Mouse (Mus musculus): Measurements from ENCODE around the gene Pip5k1b. TPM values are rescaled to one million over a fixed set of nuclear protein-coding genes. Genes with fewer than 3 reads are reported as not detected.

Pip5k1b gene
- total RNA-seq, 2 experiments from 2014 or later = 24.1 to 25.8 TPM

DNA sequence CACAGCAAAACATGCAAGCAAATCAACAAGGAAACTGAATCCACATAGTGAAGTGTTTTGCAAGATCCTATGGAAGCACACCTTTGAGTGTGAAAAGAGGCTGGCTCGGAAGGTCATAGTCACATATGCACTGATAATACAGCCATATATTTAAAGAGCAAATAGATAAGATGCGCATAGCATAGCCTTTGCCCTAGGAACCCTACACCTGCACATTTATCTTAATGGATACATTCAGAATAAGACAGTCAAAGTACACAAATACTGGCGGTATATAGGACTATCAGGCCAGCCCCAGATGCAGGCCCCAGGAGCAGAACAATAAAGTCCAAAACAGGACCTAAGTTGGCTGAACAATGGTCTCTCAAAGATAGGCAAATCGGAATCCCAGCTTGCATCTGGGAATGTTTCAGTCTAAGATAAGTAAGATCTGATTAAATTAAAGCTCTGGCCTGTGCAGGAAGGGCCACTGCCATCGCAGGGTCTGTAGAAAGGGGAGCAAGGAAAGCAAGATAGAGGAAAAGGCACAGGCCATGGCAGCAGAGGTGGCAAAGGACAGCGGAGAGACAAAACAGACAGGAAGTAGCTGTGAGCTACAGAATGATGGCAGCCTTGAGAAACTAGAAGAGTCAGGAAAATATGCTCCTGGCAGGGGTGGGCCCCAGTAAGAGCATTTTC lies 35.8 kb downstream of the Pip5k1b start:
- no peak for DNase-seq (ENCODE audit: low spot score in 2 of 2)

DNA sequence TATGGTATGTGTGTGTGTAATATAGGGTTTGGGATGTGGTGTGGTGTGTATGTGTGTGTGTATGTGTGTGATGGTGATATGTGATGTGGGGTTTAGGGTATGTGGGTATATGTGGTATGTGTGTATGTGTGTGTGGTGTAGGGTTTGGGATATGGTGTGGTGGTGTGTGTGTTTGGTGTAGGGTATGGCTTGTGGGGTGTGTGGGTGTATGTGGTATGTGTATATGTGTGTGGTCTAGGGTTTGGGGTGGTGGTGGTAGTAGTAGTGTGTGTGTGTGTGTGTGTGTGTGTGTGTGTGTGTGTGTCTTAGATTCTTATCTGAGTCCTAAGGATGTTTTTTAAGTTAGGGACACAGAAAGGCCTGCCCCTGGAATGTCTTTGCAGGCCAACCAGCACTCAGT lies 37.3 kb downstream of the Pip5k1b start:
- no peak for DNase-seq (ENCODE audit: low spot score in 2 of 2)

DNA sequence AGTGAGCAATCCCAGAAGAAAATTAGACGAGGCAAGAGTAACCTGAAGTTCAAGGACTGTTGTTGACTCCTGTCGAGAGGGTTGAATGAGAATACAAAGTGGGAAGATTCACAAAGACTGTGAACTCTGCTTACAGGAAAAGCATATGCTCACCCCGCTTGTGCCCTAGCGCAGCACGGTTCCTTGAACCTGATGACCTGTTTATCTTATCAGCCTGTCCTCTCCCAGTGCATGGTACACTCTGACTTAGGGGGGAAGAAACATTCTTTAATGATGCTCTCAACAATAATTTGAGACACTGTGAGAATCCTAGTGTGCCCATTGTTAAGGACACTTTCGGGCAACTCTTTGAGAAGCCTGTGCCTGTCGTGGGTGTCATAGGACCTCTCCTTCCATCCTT lies 38.6 kb downstream of the Pip5k1b start:
- no peak for DNase-seq (ENCODE audit: low spot score in 2 of 2)

DNA sequence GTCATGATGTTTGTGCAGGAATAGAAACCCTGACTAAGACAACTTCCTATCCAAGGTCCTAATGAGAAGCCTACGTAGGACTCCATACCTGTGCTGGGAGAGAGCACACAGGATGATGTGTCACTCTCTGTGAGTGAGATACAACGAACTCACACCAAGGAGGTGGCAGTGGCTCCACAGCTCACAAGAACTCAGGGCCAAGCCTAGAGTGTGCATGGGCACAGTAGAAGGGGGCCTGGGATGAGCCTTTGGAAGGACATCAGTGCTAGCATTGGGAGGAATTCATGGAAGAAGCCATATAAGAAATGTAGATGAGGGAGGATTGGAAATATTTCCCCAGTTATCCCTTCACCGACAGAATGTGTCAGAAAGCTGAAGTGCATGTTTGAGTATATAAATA lies 39.7 kb downstream of the Pip5k1b start:
- no peak for DNase-seq (ENCODE audit: low spot score in 2 of 2)

DNA sequence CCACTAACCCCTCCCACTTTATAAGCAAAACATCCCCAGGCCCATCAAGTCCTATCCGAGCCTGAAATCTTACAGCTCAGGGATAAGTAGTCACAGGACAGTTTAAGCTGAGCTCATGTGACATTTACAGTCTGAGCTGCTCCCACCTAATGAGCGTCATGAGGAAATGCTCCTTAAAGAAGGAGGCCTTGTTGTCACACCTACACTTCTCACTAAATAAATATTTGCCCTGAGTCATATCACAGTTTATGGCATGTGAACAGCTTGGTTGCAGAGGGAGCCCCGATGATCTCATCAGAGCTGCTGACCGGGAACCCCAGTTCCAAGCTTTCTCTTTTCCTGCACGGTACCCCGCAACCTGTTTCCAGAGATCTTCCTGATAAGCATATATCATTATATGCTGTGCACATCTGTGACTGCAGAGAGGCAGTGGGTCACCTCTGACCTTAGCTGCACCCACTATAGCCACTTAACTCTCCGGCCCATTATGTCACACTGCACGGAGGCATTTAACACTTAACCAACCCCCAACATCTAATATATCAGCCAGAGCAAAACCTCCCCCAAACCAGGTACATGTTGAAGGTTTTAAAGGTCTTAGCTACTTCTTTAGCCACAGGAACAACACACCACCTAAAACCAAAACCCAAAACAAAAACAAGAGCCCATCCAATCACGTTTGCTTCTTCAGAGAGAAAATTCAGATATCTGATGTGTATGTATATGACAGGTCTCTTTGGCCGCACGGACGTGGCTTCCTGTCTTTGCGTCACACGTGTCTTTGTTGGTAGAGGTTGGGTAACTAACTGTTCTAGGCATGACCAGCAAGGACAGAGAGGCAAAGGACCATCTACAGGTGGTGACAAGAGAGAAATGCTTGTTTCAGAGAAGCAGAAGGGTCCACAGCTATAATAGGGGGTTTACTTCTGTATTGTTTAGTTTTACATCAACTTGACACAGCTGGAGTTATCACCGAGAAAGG lies 40.7 kb downstream of the Pip5k1b start:
- no peak for DNase-seq (ENCODE audit: low spot score in 2 of 2)

DNA sequence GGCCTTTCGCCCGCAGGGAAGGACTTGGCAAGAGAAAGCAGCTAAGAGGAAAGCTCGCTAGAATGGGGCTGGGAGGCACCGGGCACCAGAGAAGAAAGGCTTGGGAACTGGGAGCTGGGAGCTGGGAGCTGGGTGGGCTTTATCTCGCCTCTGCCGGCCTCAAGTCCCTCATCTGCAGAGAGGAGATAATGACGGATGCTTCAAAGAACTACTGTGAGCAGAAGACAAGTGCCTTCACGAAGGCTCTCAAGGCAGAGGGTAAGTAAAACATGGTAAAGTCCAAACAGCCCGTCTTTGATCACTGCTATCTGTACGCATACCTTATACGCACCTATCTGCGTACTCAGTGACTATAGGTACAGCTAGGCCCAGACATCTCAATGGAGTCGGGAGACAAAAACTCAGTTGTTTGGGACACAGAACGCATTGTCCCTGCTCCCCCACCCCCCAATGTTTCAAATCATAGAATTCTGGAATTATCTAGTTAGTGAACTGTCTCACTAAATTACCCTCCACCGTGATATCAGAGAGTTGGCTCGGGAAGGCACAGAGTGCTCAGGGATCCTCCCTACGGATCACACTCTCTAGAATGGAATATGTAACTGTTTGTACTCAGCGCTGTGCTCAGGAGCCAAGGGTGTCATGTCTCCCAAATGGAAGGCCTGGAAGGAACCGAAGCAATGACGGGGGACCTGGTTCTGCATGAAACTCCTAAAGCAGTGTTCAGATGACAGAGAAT lies 42.4 kb downstream of the Pip5k1b start:
- DNase-seq (ENCODE audit: low spot score in 2 of 2) = no peak

DNA sequence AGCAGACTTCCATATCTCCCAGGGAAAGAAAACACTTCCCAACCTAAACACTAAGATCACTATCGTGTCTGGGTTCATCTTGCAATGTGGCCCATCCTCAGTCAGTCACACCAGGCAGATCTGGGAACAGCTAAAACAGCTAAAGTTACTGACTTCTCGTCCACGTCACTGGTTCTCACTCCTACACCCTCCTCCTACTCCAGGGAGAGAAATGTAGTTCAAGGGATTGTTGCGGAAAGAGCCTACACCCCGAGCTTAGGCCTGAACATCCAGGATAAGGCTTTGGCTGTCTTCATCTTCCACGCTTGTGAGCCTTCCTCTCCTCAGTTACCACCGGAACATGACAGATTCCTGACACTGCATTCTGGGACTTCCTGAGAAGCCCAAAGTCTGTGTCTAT lies 43.7 kb downstream of the Pip5k1b start:
- DNase-seq (ENCODE audit: low spot score in 2 of 2) = peak in 1 of 2 experiments; percentile 29

DNA sequence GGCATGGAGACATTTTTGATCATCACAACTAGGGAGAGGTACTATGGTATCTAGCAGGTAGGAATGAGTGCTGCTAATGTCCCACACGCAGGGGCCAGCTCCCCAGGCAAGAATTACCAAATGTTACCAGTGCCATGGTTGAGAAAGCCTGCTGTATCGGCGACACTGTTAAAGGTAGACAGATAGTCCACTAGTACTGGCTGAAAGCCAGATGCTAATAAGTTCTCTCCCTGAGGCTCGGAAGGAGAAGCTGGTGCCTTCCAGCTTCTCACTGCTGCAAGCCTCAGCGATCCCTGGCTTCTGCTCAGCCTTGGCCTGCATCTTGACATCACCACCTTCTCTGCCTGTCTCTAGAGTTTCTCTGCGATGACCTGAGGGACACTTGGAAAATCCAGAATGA lies 46.3 kb downstream of the Pip5k1b start:
- DNase-seq (ENCODE audit: low spot score in 2 of 2) = no peak

DNA sequence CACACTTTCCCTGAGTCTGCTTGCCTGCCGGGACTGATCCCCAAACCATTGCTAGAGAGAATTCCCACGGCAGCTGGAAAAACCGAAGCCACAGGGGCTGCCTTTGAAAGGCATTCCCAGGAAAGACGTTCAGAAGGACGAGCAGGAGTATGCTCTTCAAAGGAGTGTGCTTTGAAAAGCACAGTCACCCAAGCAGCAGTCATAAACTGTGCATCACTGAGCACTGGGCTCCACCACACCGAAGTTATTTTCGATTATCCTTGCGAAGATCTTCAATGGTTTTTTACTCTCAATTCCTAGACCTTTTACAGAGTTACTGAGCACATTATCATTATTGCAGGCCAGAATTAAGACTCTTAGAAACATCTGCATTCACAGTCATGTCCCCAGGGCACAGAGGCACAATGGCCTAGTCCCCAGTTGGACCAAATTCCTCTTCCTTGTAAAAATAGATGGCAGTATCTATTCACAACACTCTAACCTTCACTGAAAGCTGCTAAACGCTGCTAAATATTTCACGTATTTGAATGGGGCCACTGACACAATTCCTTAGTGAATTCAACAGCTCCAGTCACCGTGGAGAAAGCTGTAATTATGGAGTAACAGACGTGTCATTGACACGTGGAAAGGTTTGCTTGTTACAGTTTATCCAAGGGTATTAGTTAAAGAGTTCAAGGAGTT lies 47.4 kb downstream of the Pip5k1b start:
- no peak for DNase-seq (ENCODE audit: low spot score in 2 of 2)

DNA sequence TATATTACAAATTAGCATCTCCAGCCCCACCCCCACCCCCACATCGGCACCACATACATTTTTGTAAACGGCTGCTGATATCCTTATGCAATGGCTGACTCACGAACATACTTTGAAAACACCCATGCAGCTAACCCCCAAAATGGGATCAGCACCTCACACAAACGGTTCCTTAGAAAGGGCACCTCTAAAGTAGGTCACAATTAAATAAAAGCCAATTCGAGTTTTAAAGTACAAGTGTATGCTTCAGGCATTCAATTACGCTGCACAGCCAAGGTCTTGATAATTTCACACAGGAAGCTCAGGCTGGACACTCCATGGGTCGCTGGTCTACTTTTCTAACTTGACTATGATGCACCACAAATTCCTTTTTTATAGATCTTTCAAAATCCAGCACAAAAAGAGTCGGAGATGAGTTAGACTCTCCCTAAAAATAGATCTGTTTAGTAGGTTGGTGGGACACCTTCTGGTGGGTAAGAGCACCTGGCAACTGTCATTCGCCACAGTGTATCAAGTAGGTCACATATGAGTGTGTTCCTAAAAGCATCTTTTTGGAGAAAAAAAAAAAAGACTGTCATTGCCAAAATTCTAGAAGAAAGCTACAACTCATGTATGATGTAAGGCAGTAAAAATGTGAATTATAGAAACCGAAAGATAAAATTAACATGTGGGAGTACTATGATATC lies 52.8 kb downstream of the Pip5k1b start:
- no peak for DNase-seq (ENCODE audit: low spot score in 2 of 2)

DNA sequence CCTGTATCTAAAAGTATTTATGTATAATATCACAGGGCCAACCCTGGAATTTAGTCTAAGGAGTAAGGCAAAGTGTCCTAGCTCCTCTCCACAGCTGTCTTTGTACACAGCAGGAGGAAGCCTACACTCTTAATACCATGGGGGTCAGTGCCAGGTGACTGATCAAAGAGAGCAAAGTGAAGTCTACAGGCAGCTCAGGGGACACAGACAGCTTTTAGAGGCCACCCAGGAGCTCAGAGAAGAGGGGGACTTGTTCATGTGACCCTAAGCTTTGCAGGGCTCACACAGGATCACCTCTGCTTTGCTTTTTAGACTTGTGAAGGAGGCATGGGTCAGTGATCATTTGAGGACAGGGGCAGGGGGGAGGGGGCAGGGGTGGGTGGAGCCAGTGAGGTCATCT lies 54.1 kb downstream of the Pip5k1b start:
- no peak for DNase-seq (ENCODE audit: low spot score in 2 of 2)

DNA sequence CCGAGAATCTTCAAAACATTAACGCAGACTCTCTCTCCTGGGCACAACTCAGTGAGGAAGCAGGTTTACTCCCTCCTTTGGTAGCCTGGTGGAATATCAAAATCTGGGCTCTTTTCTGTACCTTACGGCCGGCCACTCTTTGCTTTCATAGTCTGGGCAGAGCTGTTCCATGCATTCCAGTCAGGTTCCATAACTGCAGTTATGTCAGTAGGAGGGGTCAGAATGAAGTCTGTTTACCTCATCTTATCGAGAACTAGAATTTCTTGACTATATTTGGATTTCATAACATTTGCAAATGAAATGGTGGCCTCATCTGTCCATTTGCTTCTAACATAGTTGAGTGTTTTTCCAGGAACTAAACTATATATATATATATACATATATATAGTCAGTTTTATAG lies 55.2 kb downstream of the Pip5k1b start:
- no peak for DNase-seq (ENCODE audit: low spot score in 2 of 2)

DNA sequence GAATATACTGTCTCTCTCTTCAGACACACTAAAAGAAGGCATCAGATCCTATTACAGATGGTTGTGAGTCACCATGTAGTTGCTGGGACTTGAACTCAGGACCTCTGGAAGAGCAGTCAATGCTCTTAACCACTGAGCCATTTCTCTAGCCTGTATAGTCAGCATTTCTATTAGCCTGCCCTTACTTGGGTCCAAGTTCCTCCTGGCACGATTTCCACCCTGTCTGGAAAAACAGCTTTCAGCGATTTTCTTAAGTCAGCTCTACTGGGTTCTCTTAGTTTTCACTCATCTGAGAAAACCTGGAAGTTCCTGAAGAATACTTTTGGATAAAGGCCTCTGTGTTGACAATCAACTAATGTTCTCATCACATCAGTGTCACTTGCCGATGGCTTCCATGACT lies 56.4 kb downstream of the Pip5k1b start:
- DNase-seq (ENCODE audit: low spot score in 2 of 2) = no peak

DNA sequence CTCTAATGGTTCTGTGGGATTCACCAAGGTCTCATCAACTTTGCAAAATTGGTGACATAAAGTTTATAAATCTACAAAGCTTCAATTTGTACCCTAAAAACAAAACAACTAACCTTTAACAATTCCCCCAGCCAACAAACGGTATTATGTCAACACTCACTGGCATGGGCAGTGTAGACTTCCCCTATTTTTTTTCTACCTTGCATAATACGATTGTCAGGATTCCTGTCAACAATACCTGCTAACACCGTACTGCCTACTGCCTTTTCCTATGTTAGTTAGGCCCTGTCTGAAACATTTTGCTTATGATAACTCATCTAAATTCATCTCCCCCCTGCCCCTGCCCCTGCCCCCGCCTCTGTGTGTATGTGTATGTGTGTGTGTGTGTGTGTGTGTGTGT lies 61.8 kb downstream of the Pip5k1b start:
- no peak for DNase-seq (ENCODE audit: low spot score in 2 of 2)

DNA sequence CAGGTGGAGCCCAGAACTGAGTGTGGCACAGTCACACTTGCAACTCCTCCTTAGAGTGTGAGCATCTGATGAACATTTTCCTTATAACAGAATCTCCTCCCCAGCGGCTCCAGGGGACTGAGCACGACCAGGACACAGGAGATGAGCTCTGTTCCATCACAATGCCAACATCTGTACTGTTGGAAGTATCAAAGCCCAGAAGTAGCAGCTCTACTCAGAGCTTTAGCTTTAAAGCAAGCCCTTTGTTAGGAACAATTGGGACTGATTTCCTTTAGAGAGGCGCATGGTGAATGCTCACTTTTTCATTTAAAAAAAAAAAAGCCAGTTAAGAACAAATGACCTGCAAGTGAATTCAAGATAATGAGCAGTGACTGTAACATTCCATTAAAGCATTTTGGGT lies 63.8 kb downstream of the Pip5k1b start:
- DNase-seq (ENCODE audit: low spot score in 2 of 2) = no peak

DNA sequence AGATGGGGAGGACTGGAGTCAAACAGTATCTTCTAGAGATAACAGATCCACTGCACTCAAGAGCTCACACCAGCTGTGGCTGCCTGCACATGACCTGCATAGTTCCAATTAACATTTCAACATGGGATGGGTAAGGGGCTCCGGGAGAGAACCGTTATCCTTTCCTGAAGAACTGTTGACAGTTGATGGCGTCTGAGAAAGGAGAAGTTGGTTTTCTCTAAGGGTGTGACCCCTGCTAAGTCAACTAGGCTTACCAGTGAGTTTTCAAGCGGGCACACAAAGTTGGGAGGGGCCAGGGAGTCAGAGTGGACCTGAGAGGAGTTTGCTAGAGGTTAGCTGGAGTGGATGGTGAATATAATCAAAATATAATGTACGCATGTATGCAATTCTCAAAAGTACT lies 65.4 kb downstream of the Pip5k1b start:
- DNase-seq (ENCODE audit: low spot score in 2 of 2) = no peak

DNA sequence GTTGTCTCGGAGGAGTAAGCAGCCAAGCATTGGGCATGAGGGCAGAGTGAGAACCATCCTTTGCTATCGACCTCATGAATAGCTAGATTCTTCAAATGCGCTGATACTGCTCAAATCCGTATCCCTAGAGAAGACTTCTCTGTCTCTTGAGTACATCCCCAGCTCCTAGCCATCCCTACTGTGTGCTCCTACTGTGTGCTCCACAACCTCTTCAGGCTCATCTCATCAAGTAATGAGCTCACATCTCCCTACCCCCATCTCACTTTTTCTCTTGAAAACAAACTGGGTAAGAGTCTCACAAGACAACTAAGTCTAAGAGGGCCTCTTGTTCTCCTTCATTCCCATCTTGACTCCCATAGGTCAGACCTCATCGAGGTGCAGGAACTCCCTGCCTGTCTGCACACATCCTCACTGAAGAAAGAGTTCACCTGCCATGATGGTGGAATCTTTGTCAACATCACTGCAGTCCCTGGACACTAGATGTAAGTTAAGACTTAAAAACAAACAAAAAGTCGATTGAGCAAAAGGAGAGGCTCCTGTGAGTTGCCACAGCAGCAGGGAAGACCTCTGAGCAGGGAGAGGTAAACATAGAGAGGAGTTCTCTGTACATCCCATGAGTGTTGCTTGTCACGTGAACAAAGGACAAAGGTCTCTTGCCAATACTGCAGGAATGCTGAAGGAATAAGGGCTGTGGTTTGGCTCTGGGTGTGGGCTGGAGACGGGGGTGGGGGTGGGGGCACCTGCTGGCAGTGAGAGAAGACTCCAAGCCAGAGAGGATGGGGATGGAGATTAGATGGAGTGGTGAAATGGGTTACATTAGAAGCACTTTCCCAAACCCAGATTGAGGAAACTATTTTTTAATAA lies 69.0 kb downstream of the Pip5k1b start:
- DNase-seq (ENCODE audit: low spot score in 2 of 2) = no peak

DNA sequence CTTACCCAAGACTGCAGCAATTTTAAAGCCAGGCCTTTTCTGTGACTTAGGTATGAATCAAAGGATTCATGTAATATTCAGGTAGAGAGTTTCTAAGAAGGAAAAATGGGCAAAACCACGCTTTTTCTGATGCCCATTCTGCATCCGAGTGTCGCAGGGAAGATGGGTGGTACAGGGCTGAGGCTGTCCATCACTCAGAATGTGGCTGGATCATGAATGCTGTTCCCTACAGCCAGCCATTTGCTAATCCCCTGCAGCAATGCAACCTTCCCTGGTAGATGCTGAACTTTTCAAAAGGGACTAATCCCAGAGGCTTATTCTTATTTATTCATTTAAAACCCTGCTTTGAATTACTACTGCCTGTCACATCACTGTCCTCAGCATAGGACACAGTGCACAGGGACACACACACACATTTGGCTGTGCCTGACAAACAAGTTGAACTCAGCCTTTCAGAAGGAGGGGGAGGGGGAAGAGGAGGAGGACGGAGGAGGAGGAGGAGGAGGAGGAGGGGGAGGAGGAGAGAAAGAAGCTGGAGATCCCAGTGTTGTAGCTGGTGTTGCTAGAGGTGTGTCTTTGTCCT lies 71.0 kb downstream of the Pip5k1b start:
- no peak for DNase-seq (ENCODE audit: low spot score in 2 of 2)

DNA sequence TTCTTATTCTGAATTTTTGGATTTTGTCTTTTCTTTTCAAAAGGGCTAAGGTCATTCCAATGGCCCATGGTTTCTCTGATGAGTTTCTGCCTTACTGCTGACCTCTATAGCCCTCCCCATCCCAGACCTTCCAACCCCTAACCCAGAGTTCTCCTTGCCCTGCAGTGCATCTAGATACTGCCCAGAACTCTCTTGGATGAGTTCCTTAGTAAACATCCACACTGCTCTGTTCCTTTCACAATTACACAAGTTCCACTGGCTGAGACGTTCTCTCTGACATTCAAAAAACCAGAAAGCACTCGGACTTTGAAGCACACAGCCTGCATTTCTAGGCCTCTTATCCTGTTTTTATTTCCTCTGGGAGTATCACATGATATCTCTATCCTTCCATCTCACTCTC lies 74.8 kb downstream of the Pip5k1b start:
- no peak for DNase-seq (ENCODE audit: low spot score in 2 of 2)

Data from left cerebral cortex, adult 18-20 months (tissue).